ENCODE assay signal across 8 mouse cellular contexts in genomic region chr3:98280933-98281678, GRCm38 (mm10). TPM values are rescaled to one million over a fixed set of nuclear protein-coding genes. Genes with fewer than 3 reads are reported as not detected.
DNase-seq lines count a peak whose midpoint lies in the region; ATAC-seq lines count a peak whose summit lies in the region.

No protein-coding gene starts in this region.

- peaks cover 5% of the 10 kb centered on the region for H3K4me1 ChIP-seq in erythroblast, embryonic 14.5 days (ENCODE audit: control insufficient read depth)
- peaks cover 16% of the 10 kb centered on the region for H3K4me1 ChIP-seq in heart, embryonic 13.5 days
- H3K4me1 ChIP-seq in kidney, embryonic 16.5 days (ENCODE audit: insufficient read depth, low read length), result peaks cover 7% of the 10 kb centered on the region

- no peaks in the 10 kb centered on the region for H3K9me3 ChIP-seq in erythroblast, embryonic 14.5 days (ENCODE audit: control insufficient read depth, low read length)
- no peaks in the 10 kb centered on the region for H3K9me3 ChIP-seq in heart, embryonic 13.5 days
- no peaks in the 10 kb centered on the region for H3K9me3 ChIP-seq in kidney, embryonic 16.5 days (ENCODE audit: low read length)

- 33% methylated on average over 12 of the region's 12 CpGs for WGBS in heart, embryonic 13.5 days
- 34% methylated on average over 12 of the region's 12 CpGs for WGBS in kidney, embryonic 16.5 days

- H3K9ac ChIP-seq in heart, embryonic 13.5 days, result peak overlapping the region; percentile 59
- H3K9ac ChIP-seq in kidney, embryonic 16.5 days (replicated peaks; ENCODE audit: low read length), result no peak overlapping the region; the same call in 1 of the 2 replicates

- peak overlapping the region; percentile 50 for H3K4me3 ChIP-seq in erythroblast, embryonic 14.5 days (replicated peaks)
- peak overlapping the region; percentile 42 for H3K4me3 ChIP-seq in heart, embryonic 13.5 days
- peak overlapping the region; percentile 22 for H3K4me3 ChIP-seq in kidney, embryonic 16.5 days (ENCODE audit: low read length)

- H3K27ac ChIP-seq in heart, embryonic 13.5 days (replicated peaks), result peak overlapping the region; percentile 69; the same call in 1 of the 2 replicates
- H3K27ac ChIP-seq in kidney, embryonic 16.5 days (ENCODE audit: low read length), result no peak overlapping the region

- no peaks in the 10 kb centered on the region for H3K27me3 ChIP-seq in erythroblast, embryonic 14.5 days (ENCODE audit: control insufficient read depth)
- 0 out of 2 replicates have a peak, but pooled peaks cover 5% of the 10 kb centered on the region for H3K27me3 ChIP-seq in heart, embryonic 13.5 days (replicated peaks)
- no peaks in the 10 kb centered on the region for H3K27me3 ChIP-seq in kidney, embryonic 16.5 days (ENCODE audit: insufficient read depth, low read length)

- no peaks in the 10 kb centered on the region; the same call in 1 of the 2 replicates for H3K36me3 ChIP-seq in erythroblast, embryonic 14.5 days (ENCODE audit: control insufficient read depth)
- H3K36me3 ChIP-seq in heart, embryonic 13.5 days, result no peaks in the 10 kb centered on the region
- H3K36me3 ChIP-seq in kidney, embryonic 16.5 days (ENCODE audit: insufficient read depth, low read length), result no peaks in the 10 kb centered on the region

- ATAC-seq in heart, embryonic 13.5 days (ENCODE audit: extremely low read depth, insufficient number of reproducible peaks, low FRiP score, low TSS enrichment), result no peak
- ATAC-seq in kidney, embryonic 16.5 days (ENCODE audit: low FRiP score, low TSS enrichment), result peak; percentile 81
- peak; percentile 71; the same call in 1 of the 2 replicates for ATAC-seq in monocyte, adult 5-6 weeks (replicated peaks; ENCODE audit: insufficient number of reproducible peaks, low FRiP score, low TSS enrichment, poor library complexity, severe bottlenecking)

- peak overlapping the region; percentile 56 for H3K4me2 ChIP-seq in heart, embryonic 13.5 days
- peak overlapping the region; percentile 27 for H3K4me2 ChIP-seq in kidney, embryonic 16.5 days (replicated peaks; ENCODE audit: low read depth, low read length)

- peak; percentile 77 for DNase-seq in 416B (ENCODE audit: low read depth)
- DNase-seq in adrenal gland, postnatal 36 days, result peak; percentile 63 to 75
- DNase-seq in liver, result peak; percentile 62
- peak; percentile 46 to 75 for DNase-seq in spleen, postnatal 4 days (ENCODE audit: low spot score in 2 of 2)

RNA-seq across cellular contexts. Expression of gene Hmgcs2, which starts 0.9 kb away (rescaled TPM):
- total RNA-seq in adrenal gland, postnatal 36 days (2021), result 10 to 100 TPM in 1 of 2 experiments, 1 to 10 TPM in 1; 8.8 to 12.2 TPM
- polyA plus RNA-seq in erythroblast, embryonic 14.5 days (2012), result 0.03 and 0.08 TPM in 2 replicates
- polyA plus RNA-seq in heart, embryonic 13.5 days (2015; fragmentation: Nextera tagmentation; extraction: Ambion mirVana), result 9.5 and 11.6 TPM in 2 replicates
- polyA plus RNA-seq in kidney, embryonic 16.5 days (2015; fragmentation: Nextera tagmentation; extraction: Ambion mirVana), result 12.3 and 13.1 TPM in 2 replicates
- total RNA-seq in monocyte, adult 5-6 weeks (2017), result not detected in 3 replicates

RNA-seq across cellular contexts. Expression of gene Phgdh, which starts 58.7 kb away (rescaled TPM):
- 10 to 100 TPM; 14.7 to 16.0 TPM for total RNA-seq in adrenal gland, postnatal 36 days (2021)
- 3.6 and 3.9 TPM in 2 replicates for polyA plus RNA-seq in erythroblast, embryonic 14.5 days (2012)
- 102 and 110 TPM in 2 replicates for polyA plus RNA-seq in heart, embryonic 13.5 days (2015; fragmentation: Nextera tagmentation; extraction: Ambion mirVana)
- 541 and 585 TPM in 2 replicates for polyA plus RNA-seq in kidney, embryonic 16.5 days (2015; fragmentation: Nextera tagmentation; extraction: Ambion mirVana)
- 9.0 to 54.0 TPM (median 33.0 TPM) in 3 replicates for total RNA-seq in monocyte, adult 5-6 weeks (2017)

RNA-seq across cellular contexts. Expression of gene Reg4, which starts 59.1 kb away (rescaled TPM):
- total RNA-seq in adrenal gland, postnatal 36 days (2021), result not detected
- not detected in 2 replicates for polyA plus RNA-seq in erythroblast, embryonic 14.5 days (2012)
- polyA plus RNA-seq in heart, embryonic 13.5 days (2015; fragmentation: Nextera tagmentation; extraction: Ambion mirVana), result not detected in 2 replicates
- 0.58 and 0.67 TPM in 2 replicates for polyA plus RNA-seq in kidney, embryonic 16.5 days (2015; fragmentation: Nextera tagmentation; extraction: Ambion mirVana)
- total RNA-seq in monocyte, adult 5-6 weeks (2017), result not detected in 3 replicates

Comparison
In these comparisons a context has a peak if more than half of its experiments do, and no peak if none do; other contexts are left out.
1. RNA of gene Phgdh, which starts 58.7 kb away (polyA plus RNA-seq): 541 to 585 TPM in kidney, embryonic 16.5 days and 102 to 110 TPM in heart, embryonic 13.5 days; 3.6 to 3.9 TPM in erythroblast, embryonic 14.5 days; every median in the first group is over 10 times any median in the second.
2. Peak in every context shown above with its lines, with median percentiles within 50 percentile points of each other: DNase-seq and H3K4me3 ChIP-seq.